Mouse (Mus musculus): ENCODE measurements around the gene Zpbp2.

DNA sequence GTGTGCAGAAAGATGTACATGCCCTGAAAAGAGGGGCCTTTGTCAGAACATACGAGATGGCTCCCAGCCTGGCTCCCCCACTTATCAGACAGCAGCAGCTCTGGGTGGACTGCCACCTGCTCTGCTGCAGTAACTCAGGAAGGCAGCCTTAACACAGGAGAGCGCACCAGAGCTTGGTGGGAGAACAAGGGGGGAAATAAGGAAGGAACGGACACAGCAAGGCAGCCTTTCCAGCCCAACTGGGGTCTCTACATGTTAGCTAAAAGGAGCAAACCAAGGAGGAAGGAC is 32.3 kb downstream of the Zpbp2 start:
- no peak for TF ChIP-seq TBP (IDR thresholded peaks at IDR 0.05; ENCODE audit: low read depth, low read length)
- no peak for TF ChIP-seq CTCF (IDR thresholded peaks at IDR 0.05 in 2 of 3, conservative IDR thresholded peaks at IDR 0.05 in 1 of 3; ENCODE audit: control insufficient read depth in 1 of 3, insufficient read depth in 1 of 3, low read depth in 2 of 3, low read length in 3 of 3, poor library complexity in 1 of 3, severe bottlenecking in 1 of 3)
